Mouse (Mus musculus): Measurements from ENCODE around the gene Vsir.

GRCm38 (mm10) chr10:60411794-60412193, 65.1 kb downstream of the Vsir start:
- TF ChIP-seq POLR2A (IDR thresholded peaks at IDR 0.05; ENCODE audit: low read depth, low read length) (no peak), CTCF (IDR thresholded peaks at IDR 0.05; ENCODE audit: extremely low read depth, insufficient read depth, insufficient read length, insufficient replicate concordance) (no peak)

All from spleen, adult 2 months (tissue).